Mouse (Mus musculus) limb, embryonic 11.5 days (tissue): ENCODE results near the gene Acot2. TPM values are rescaled to one million over a fixed set of nuclear protein-coding genes. Genes with fewer than 3 reads are reported as not detected.
"Not testable (repeated sequence)": the region's sequence is repeated elsewhere in the genome, so short reads cannot be mapped to it uniquely, and the experiment has no call there.

Source experiments
- ATAC-seq: fragments of 200-750 bp; cut with Nextera tagmentation; 2 replicates; pipeline ENCODE4 v1.8.0; 2017; ENCODE audit warnings: low read depth; ENCODE audit not compliant: insufficient number of reproducible peaks, low FRiP score, low TSS enrichment
- DNase-seq: peaks from one replicate; pipeline ENCODE4 v3.0.0-alpha.2; 2015; ENCODE audit warnings: low spot score
- H3K27ac ChIP-seq: fragments of 300-500 bp; sonication (generic); replicated peaks from 2 replicates; pipeline ENCODE4 v1.5.1; 2014; ENCODE audit warnings: low read depth, mild to moderate bottlenecking, low read length
- H3K27me3 ChIP-seq: fragments of 300-500 bp; sonication (generic); 2 replicates; pipeline ENCODE4 v1.6.1; 2014; ENCODE audit warnings: mild to moderate bottlenecking, low read length, mixed read lengths; ENCODE audit not compliant: control insufficient read depth, insufficient read depth
- H3K36me3 ChIP-seq: fragments of 300-500 bp; sonication (generic); 2 replicates; pipeline ENCODE4 v1.6.1; 2014; ENCODE audit warnings: mild to moderate bottlenecking, low read length, moderate library complexity, mixed read lengths; ENCODE audit not compliant: control insufficient read depth, insufficient read depth
- H3K4me1 ChIP-seq: fragments of 300-500 bp; sonication (generic); 2 replicates; pipeline ENCODE4 v1.6.1; 2014; ENCODE audit warnings: low read length, mixed read lengths; ENCODE audit not compliant: control insufficient read depth, insufficient read depth
- H3K4me2 ChIP-seq: fragments of 300-500 bp; sonication (generic); 2 replicates; pipeline ENCODE4 v1.6.1; 2014; ENCODE audit warnings: low read depth, mild to moderate bottlenecking, moderate library complexity; ENCODE audit not compliant: severe bottlenecking
- H3K4me3 ChIP-seq: fragments of 300-500 bp; sonication (generic); 2 replicates; pipeline ENCODE4 v1.5.1; 2014; ENCODE audit warnings: low read depth, low read length
- H3K9ac ChIP-seq: fragments of 300-500 bp; sonication (generic); 2 replicates; pipeline ENCODE4 v1.6.1; 2014; ENCODE audit warnings: mild to moderate bottlenecking, low read length
- H3K9me3 ChIP-seq: fragments of 300-500 bp; sonication (generic); 2 replicates; pipeline ENCODE4 v1.6.1; 2016; ENCODE audit warnings: low read length; ENCODE audit not compliant: control insufficient read depth
- WGBS: fragments of 180-500 bp; shearing (Covaris S2); extraction: QIAGEN DNeasy Blood & Tissue Kit; methylation state at CpG from one replicate; pipeline ENCODE4 v1.1.7; 2014; 5-methylcytosine and 5-hydroxymethylcytosine counted together
- polyA plus RNA-seq: library from polyadenylated mRNA; unstranded; fragments of >200 nt; fragmentation: Nextera tagmentation; extraction: Ambion mirVana; gene quantifications from 2 replicates; pipeline ENCODE4 v1.2.1, GENCODE M21; 2014

The Acot2 gene
- polyA plus RNA-seq, result 15.0 and 15.2 TPM in 2 replicates

GRCm38 (mm10) chr12:83987583-83988441 is at the start of gene Acot2:
Gene Acot2, plus strand, starts transcription at chr12:83987861.
- Histone ChIP-seq H3K4me2 (peak within 1 kb of the TSS; percentile 47), H3K27me3 (no peaks in the 10 kb centered on the region), H3K4me3 (peak within 1 kb of the TSS; percentile 55), H3K36me3 (no peaks in the 10 kb centered on the region), H3K9me3 (no peaks in the 10 kb centered on the region), H3K27ac (peak within 1 kb of the TSS; percentile 71), H3K9ac (peak within 1 kb of the TSS; percentile 73), H3K4me1 (no peaks in the 10 kb centered on the region)
- peak; percentile 84 for DNase-seq
- under 1% methylated on average over 66 of the region's 80 CpGs for WGBS
- ATAC-seq, result peak; percentile 79

DNA sequence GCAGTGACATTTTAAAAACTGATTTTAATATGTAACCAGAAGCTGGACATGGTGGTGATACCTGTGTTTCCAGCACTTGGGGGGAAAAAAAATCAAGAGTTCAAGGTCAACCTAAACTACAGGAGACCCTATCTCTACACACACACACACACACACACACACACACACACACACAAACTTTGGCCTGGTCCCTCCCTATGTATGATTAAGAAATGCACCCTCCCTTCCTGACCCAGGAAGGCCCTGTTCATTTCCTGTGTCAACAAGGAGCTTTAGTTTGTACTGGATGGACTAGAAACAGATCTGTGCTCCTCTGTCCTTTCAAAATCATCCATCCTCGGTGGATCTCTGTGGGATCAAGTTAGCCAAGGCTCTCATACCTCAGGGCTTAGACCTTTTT is 49.1 kb upstream of the Acot2 start:
- H3K9me3 ChIP-seq, ATAC-seq, H3K4me3 ChIP-seq, H3K9ac ChIP-seq, H3K4me2 ChIP-seq, H3K36me3 ChIP-seq, H3K27ac ChIP-seq, H3K27me3 ChIP-seq, DNase-seq, H3K4me1 ChIP-seq: not testable (repeated sequence)
- WGBS, result 50% methylated on average over 1 of the region's 1 CpGs

DNA sequence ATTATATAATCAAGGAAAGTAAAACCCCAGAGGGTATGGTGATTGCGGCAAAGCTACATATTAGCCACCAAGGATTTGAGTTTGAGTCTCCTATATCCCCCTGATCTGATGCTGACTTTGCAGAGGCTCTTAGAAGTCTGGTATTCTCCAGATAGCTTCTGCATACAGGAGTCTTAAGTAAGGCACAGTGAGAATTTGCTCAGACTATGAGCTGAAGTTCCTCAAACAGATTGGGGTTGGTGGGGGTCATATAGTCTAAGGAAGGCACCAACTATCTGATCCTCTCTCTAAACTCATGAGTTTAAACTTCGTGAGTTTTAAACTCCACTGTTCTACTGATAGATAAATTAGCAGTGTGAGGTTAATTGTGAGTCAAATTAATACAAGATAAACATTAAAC is 48.3 kb upstream of the Acot2 start:
- ATAC-seq (no peak), DNase-seq (no peak)
- no peak overlapping the region for H3K9ac ChIP-seq
- no peaks in the 10 kb centered on the region for H3K4me1 ChIP-seq
- H3K9me3 ChIP-seq, result no peaks in the 10 kb centered on the region
- 78% methylated on average over 2 of the region's 2 CpGs for WGBS
- no peak overlapping the region for H3K4me2 ChIP-seq
- no peaks in the 10 kb centered on the region for H3K36me3 ChIP-seq
- no peak overlapping the region for H3K4me3 ChIP-seq
- H3K27me3 ChIP-seq, result no peaks in the 10 kb centered on the region
- H3K27ac ChIP-seq, result no peak overlapping the region

- Histone ChIP-seq H3K4me2 (no peak overlapping the region), H3K4me1 (no peaks in the 10 kb centered on the region), H3K27ac (no peak overlapping the region), H3K9ac (no peak overlapping the region), H3K4me3 (no peak overlapping the region), H3K9me3 (no peaks in the 10 kb centered on the region), H3K27me3 (no peaks in the 10 kb centered on the region), H3K36me3 (no peaks in the 10 kb centered on the region)
- DNase-seq, result no peak
- no peak for ATAC-seq
- WGBS, result 78% methylated on average over 4 of the region's 4 CpGs
Measured at GRCm38 (mm10) chr12:83940031-83940430, 47.6 kb upstream of the Acot2 start.

DNA sequence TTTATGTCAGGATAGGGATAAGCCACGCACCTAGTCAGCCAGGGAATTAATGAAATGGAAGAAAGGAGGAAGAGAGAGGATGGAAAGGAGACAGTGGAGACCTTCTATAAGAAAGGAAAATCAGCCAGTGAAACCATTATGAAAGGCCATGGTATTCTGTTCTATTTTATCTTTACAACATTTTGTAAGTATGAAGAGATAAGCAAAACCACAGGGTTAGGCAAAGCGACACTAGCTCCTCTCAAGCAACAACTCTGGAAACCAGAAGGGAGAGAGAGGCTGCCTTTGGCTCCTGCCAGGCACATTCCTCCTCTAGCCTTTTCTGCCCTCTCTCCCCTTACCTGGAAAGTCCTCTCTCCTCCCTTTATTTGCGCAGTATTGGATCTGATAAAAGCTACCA is 45.7 kb upstream of the Acot2 start:
- ATAC-seq, result no peak
- no peaks in the 10 kb centered on the region for H3K36me3 ChIP-seq
- WGBS, result 90% methylated on average over 3 of the region's 3 CpGs
- no peaks in the 10 kb centered on the region for H3K4me1 ChIP-seq
- H3K27me3 ChIP-seq, result no peaks in the 10 kb centered on the region
- H3K27ac ChIP-seq, result no peak overlapping the region
- H3K9ac ChIP-seq, result no peak overlapping the region
- H3K9me3 ChIP-seq, result no peaks in the 10 kb centered on the region
- DNase-seq, result no peak
- no peak overlapping the region for H3K4me2 ChIP-seq
- no peak overlapping the region for H3K4me3 ChIP-seq

- Histone ChIP-seq H3K27ac (no peak overlapping the region), H3K4me1 (peaks cover 7% of the 10 kb centered on the region; the same call in 1 of the 2 replicates), H3K36me3 (no peaks in the 10 kb centered on the region), H3K4me3 (no peak overlapping the region), H3K4me2 (no peak overlapping the region), H3K9me3 (no peaks in the 10 kb centered on the region), H3K27me3 (no peaks in the 10 kb centered on the region), H3K9ac (no peak overlapping the region)
- no peak for ATAC-seq
- WGBS, result 91% methylated on average over 8 of the region's 8 CpGs
- DNase-seq, result no peak
Measured at GRCm38 (mm10) chr12:83947260-83947811, 40.3 kb upstream of the Acot2 start.

DNA sequence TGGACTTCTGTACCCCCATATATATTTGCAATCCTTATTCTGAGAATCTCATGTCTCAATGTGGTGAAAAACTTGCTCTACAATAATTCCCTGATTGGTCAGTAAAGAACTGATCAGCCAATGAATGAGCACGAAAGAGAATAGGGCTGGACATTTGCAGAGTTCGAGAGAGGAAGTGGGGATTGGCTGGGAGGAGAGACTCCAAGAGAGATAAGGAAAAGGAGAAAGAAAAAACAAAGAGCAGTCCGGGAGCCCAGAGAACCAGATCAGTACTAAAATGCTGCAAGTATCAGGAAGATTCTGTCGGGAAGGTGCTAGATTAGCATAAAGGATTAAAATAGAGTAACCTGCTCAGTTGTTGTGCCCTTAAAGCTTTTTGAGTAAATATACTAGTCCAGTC is 38.6 kb upstream of the Acot2 start:
- Histone ChIP-seq H3K4me2 (no peak overlapping the region), H3K27me3 (no peaks in the 10 kb centered on the region), H3K4me3 (no peak overlapping the region), H3K9ac (no peak overlapping the region), H3K4me1 (peaks cover 7% of the 10 kb centered on the region; the same call in 1 of the 2 replicates), H3K27ac (no peak overlapping the region), H3K9me3 (no peaks in the 10 kb centered on the region), H3K36me3 (no peaks in the 10 kb centered on the region; the same call in 1 of the 2 replicates)
- DNase-seq, result no peak
- WGBS, result 83% methylated on average over 4 of the region's 4 CpGs
- ATAC-seq, result no peak

GRCm38 (mm10) chr12:83949776-83950492 is 37.7 kb upstream of the Acot2 start:
- WGBS, result 30% methylated on average over 11 of the region's 11 CpGs
- no peak overlapping the region for H3K27ac ChIP-seq
- ATAC-seq, result no peak

More at GRCm38 (mm10) chr12:83949776-83950492, 37.7 kb upstream of the Acot2 start:
- DNase-seq, result no peak
- H3K36me3 ChIP-seq, result no peaks in the 10 kb centered on the region; the same call in 1 of the 2 replicates
- peak overlapping the region; percentile 56 for H3K9ac ChIP-seq
- peak overlapping the region; percentile 82 for H3K4me3 ChIP-seq
- no peaks in the 10 kb centered on the region for H3K27me3 ChIP-seq
- H3K4me2 ChIP-seq, result peak overlapping the region; percentile 68
- H3K9me3 ChIP-seq, result no peaks in the 10 kb centered on the region
- peaks cover 7% of the 10 kb centered on the region; the same call in 1 of the 2 replicates for H3K4me1 ChIP-seq
